Mouse (Mus musculus): ENCODE data around the gene Tldc2.

DNA sequence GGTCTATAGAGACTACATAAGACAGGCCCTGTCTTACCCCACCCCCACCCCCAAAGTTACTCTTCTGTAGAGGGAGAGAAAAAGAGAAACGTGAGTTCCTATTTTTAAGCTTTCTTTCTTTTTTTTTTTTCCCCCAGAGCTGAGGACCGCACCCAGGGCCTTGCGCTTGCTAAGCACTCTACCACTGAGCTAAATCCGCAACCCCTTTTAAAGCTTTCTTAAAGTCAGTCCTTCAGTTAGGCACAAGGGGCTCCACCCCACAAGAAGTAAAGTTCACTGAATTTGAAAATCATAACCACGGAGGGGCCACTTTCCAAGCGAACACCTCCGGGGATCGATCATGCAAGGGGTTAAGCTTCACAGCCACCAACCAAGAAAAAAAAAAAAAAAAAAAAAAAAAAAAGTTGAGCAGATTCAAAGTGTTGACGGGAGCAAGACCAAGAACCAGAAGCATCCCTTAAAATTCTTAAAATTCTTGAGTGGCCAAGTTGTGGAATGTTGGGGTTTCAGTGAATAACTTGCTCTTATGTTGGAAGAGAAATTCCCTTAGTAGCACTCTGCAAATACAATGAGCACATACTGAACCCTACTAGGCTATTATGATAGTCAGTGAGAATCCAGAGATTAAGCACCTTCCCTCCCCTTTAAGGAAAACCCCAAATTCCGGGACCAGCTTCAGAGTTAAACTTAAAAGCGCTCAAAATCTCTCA, 47.1 kb downstream of the Tldc2 start:
- TF ChIP-seq CTCF (IDR thresholded peaks at IDR 0.05; ENCODE audit: borderline replicate concordance, insufficient read depth, low read length) (no peak), POLR2A (IDR thresholded peaks at IDR 0.05; ENCODE audit: low read depth, low read length) (no peak)
